Mouse (Mus musculus) liver, embryonic 14.5 days (tissue): ENCODE data around the gene Kcnh7.

Source experiments
- CTCF ChIP-seq: IDR thresholded peaks from 2 replicates; pipeline ENCODE4 v1.5.1; 2016; ENCODE audit warnings: antibody characterized with exemption, low read depth, control low read depth
- EP300 ChIP-seq: IDR thresholded peaks from 2 replicates; pipeline ENCODE4 v1.6.1; 2016; ENCODE audit warnings: antibody characterized with exemption, low read depth

- TF ChIP-seq CTCF (no peak), EP300 (no peak)
Measured at GRCm38 (mm10) chr2:62664839-62665238, 519.2 kb downstream of the Kcnh7 start.
